Mouse (Mus musculus) embryonic facial prominence, embryonic 13.5 days (tissue): ENCODE measurements around the gene Cabcoco1. TPM values are rescaled to one million over a fixed set of nuclear protein-coding genes. Genes with fewer than 3 reads are reported as not detected.
A peak's percentile ranks its signal among the peaks of the same experiment; 100 is the strongest.

ENCODE experiments used
- ATAC-seq: fragments of 200-750 bp; cut with Nextera tagmentation; 2 replicates; pipeline ENCODE4 v1.8.0; 2017; ENCODE audit warnings: low read depth; ENCODE audit not compliant: insufficient number of reproducible peaks, insufficient read depth, low FRiP score, low TSS enrichment
- H3K27ac ChIP-seq: fragments of 300-500 bp; sonication (generic); 2 replicates; pipeline ENCODE4 v1.5.1; 2015; ENCODE audit warnings: moderate library complexity, mild to moderate bottlenecking, inconsistent platforms
- H3K27me3 ChIP-seq: fragments of 300-500 bp; sonication (generic); 2 replicates; pipeline ENCODE4 v1.6.1; 2015; ENCODE audit warnings: mild to moderate bottlenecking, inconsistent platforms
- H3K36me3 ChIP-seq: fragments of 300-500 bp; sonication (generic); 2 replicates; pipeline ENCODE4 v1.6.1; 2015; ENCODE audit warnings: mild to moderate bottlenecking, inconsistent platforms
- H3K4me1 ChIP-seq: fragments of 300-500 bp; sonication (generic); 2 replicates; pipeline ENCODE4 v1.6.1; 2015; ENCODE audit warnings: inconsistent platforms
- H3K4me2 ChIP-seq: fragments of 300-500 bp; sonication (generic); 2 replicates; pipeline ENCODE4 v1.6.1; 2015; ENCODE audit warnings: moderate library complexity, mild to moderate bottlenecking, inconsistent platforms
- H3K4me3 ChIP-seq: fragments of 300-500 bp; sonication (generic); 2 replicates; pipeline ENCODE4 v1.5.1; 2015; ENCODE audit warnings: mild to moderate bottlenecking, inconsistent platforms
- H3K9ac ChIP-seq: fragments of 300-500 bp; sonication (generic); 2 replicates; pipeline ENCODE4 v1.6.1; 2015; ENCODE audit warnings: mild to moderate bottlenecking, inconsistent platforms
- H3K9me3 ChIP-seq: fragments of 300-500 bp; sonication (generic); 2 replicates; pipeline ENCODE4 v1.6.1; 2016; ENCODE audit warnings: inconsistent platforms
- WGBS: fragments of 180-500 bp; shearing (Covaris S2); methylation state at CpG from one replicate; pipeline ENCODE4 v1.1.7; 2015; ENCODE audit warnings: mixed read lengths; 5-methylcytosine and 5-hydroxymethylcytosine counted together
- polyA plus RNA-seq: library from polyadenylated mRNA; unstranded; fragments of >200 nt; fragmentation: Nextera tagmentation; extraction: Ambion mirVana; gene quantifications from 2 replicates; pipeline ENCODE4 v1.2.1, GENCODE M21; 2015

Gene Cabcoco1
- polyA plus RNA-seq, 1 experiment from 2014 or later = 2.1 TPM

- ATAC-seq = no peak
- Histone ChIP-seq H3K9me3 (no peaks in the 10 kb centered on the region), H3K4me3 (no peak overlapping the region), H3K4me1 (peaks cover 31% of the 10 kb centered on the region), H3K36me3 (no peaks in the 10 kb centered on the region), H3K9ac (0 out of 2 replicates have a peak overlapping the region, but pooled peaks have one; percentile 16), H3K27ac (peak overlapping the region; percentile 74), H3K27me3 (no peaks in the 10 kb centered on the region), H3K4me2 (peak overlapping the region; percentile 16)
- WGBS = 39% methylated on average over 15 of the region's 15 CpGs
Measured at GRCm38 (mm10) chr10:68445876-68446796, 95.6 kb downstream of the Cabcoco1 start.

DNA sequence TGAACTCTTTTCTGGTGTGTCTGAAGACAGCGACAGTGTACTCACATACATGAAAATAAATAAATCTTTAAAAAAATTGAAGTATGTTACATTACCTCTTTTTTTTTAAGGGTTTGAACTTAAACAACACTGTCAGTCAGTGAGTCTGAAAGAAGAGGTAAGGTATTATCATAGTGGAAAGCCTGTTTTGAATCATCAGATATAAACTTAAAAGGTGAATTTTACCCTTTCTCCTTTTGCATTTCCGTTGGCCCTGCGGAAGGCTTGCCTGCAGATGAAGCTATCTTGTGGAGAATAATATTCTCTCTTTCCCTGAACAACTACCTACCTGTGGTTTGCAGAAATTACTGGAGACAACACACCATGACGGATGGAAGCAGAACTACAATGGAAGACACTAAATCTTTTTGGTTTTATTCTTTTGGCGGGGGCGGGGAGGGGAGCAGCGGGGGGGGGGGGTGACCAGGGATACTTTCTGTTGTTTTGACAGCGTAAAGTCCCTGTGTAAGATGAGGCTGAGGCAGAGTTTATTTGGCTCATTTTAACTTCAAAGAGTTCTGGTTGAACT is 96.4 kb downstream of the Cabcoco1 start:
- Histone ChIP-seq H3K36me3 (no peaks in the 10 kb centered on the region), H3K9ac (0 out of 2 replicates have a peak overlapping the region, but pooled peaks have one; percentile 16), H3K4me1 (peaks cover 35% of the 10 kb centered on the region), H3K27ac (0 out of 2 replicates have a peak overlapping the region, but pooled peaks have one; percentile 74), H3K4me2 (peak overlapping the region; percentile 16), H3K4me3 (no peak overlapping the region), H3K9me3 (no peaks in the 10 kb centered on the region), H3K27me3 (no peaks in the 10 kb centered on the region)
- 43% methylated on average over 8 of the region's 8 CpGs for WGBS
- ATAC-seq = no peak

DNA sequence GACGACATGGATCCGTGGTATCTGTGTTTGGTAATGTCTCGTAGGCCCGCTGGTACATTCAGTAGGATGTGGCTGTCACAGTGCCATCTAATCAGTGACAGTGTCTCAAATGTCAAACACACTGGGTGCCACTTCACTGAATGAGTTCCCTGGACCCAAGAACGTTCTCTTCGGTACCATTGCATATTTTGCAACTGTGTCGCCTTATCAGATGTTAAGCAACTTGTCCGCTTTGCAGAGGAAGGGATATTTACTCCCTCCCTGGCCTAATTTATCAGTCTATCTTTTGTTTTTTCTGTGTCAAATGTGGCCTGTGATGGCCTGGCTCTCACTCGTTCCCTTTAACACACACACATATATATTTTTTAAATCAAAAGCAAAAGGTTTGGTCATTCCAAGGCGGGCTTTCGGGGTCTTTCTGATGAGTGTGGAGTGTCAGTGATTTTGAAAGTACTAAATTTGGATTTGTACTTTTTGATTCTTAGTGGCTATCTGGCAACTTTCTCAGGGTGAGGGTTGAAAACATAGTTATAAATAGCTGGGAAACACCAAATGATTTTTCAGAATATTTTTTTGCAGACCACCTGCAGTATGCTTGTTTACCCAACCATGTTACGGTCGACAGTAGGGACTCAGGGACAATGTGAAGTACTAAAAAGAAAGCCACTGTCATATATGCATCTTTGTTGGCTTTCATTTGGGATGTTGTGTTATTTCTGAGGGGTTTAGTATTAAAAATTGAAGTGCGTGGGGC is 97.2 kb downstream of the Cabcoco1 start:
- WGBS = 83% methylated on average over 14 of the region's 14 CpGs
- H3K9me3 ChIP-seq = no peaks in the 10 kb centered on the region
- no peaks in the 10 kb centered on the region for H3K36me3 ChIP-seq
- no peak overlapping the region for H3K4me3 ChIP-seq
- H3K4me1 ChIP-seq = peaks cover 42% of the 10 kb centered on the region
- H3K27ac ChIP-seq = no peak overlapping the region
- H3K4me2 ChIP-seq = no peak overlapping the region
- H3K27me3 ChIP-seq = no peaks in the 10 kb centered on the region
- ATAC-seq = no peak
- no peak overlapping the region for H3K9ac ChIP-seq

DNA sequence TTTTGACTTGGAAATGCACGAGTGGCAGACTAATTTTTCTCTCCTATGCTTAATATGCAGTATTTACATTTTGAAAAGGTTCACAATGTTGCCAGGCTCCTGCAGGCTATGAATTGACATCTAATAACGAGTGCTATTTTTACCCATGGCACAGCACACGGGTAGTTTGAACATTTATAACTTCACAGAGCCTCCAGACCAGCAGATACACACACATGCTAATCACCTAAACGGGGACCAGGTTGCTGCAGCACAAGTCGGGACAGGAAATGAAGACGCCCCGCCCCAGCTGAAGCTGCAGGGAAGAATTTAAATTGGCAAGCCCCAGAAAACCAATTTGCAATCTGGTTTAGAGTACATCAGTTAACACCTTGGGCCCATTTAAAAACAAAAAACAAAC is 98.6 kb downstream of the Cabcoco1 start:
- Histone ChIP-seq H3K27ac (peak overlapping the region; percentile 73), H3K4me2 (peak overlapping the region; percentile 37), H3K9me3 (no peaks in the 10 kb centered on the region), H3K27me3 (no peaks in the 10 kb centered on the region), H3K36me3 (no peaks in the 10 kb centered on the region), H3K9ac (no peak overlapping the region), H3K4me3 (no peak overlapping the region), H3K4me1 (peaks cover 48% of the 10 kb centered on the region)
- 11% methylated on average over 7 of the region's 7 CpGs for WGBS
- no peak for ATAC-seq

GRCm38 (mm10) chr10:68442713-68443112 is 99.0 kb downstream of the Cabcoco1 start:
- H3K4me1 ChIP-seq = peaks cover 48% of the 10 kb centered on the region
- WGBS = 7% methylated on average over 3 of the region's 3 CpGs
- peak overlapping the region; percentile 73 for H3K27ac ChIP-seq
- no peaks in the 10 kb centered on the region for H3K27me3 ChIP-seq
- H3K4me2 ChIP-seq = peak overlapping the region; percentile 37
- no peaks in the 10 kb centered on the region for H3K9me3 ChIP-seq
- no peak overlapping the region for H3K9ac ChIP-seq
- no peak for ATAC-seq
- no peaks in the 10 kb centered on the region for H3K36me3 ChIP-seq
- no peak overlapping the region for H3K4me3 ChIP-seq

DNA sequence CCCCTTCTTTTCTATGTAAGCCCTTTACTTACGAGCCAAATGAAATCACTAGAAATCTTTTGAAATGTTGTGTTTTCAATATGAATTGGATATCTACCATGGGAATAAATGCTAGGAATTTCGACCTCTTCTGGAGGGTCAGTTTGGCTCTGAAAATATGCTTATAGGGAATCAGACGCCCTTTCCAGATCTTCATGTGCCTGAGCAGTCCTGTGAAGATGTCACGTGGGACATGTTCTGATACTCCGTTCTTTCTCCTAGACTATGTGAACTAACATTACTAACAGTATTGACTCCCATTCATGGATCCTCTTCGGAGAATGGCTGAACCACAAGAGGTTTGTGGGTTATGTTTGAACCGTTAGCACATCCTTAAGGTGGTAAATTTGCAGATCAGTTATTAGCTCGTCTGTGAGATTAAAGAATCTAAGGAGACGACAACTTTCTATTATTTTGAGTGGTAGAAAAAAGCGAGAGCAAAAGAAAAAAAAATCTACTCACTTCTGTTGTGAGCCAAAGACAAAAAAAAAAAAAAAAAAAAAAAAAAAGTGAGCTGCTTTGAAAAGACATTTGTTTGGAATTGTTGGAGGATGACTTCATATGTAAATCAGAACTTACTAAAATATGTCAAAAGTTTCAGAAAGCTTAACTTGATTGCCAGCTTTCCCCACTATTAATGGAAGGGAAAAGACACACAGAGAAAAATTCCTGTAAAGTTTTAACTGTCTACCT is 99.6 kb downstream of the Cabcoco1 start:
- Histone ChIP-seq H3K9me3 (no peaks in the 10 kb centered on the region), H3K27ac (peak overlapping the region; percentile 73), H3K4me1 (peaks cover 48% of the 10 kb centered on the region)

GRCm38 (mm10) chr10:68440515-68440914 is 101.2 kb downstream of the Cabcoco1 start:
- ATAC-seq = 0 out of 2 replicates have a peak, but pooled peaks have one; percentile 45

More for the DNA sequence above, 99.6 kb downstream of the Cabcoco1 start:
- H3K4me3 ChIP-seq = no peak overlapping the region
- ATAC-seq = no peak
- 0 out of 2 replicates have a peak overlapping the region, but pooled peaks have one; percentile 37 for H3K4me2 ChIP-seq
- WGBS = 33% methylated on average over 10 of the region's 10 CpGs
- H3K9ac ChIP-seq = no peak overlapping the region
- H3K27me3 ChIP-seq = no peaks in the 10 kb centered on the region
- H3K36me3 ChIP-seq = no peaks in the 10 kb centered on the region

DNA sequence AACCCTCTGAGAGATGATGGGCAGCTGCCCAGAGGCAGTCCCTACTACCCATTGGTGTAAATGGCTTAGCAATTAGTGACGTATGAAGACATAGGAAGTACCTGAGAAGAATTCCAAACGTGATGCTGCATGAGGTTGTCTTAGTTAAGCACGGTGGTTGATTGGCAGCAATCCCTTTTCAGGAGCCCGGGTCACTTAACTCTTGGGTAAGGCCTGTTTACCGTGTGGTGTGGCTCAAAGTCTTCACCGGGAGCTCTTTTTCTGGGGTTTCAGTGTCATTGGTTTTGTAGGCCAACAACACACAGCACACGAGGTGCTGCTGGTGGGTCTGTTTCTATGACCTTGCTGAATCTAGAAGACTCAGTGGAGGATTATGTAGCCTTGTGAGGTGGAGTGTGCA is 105.9 kb downstream of the Cabcoco1 start:
- 67% methylated on average over 7 of the region's 7 CpGs for WGBS
- Histone ChIP-seq H3K9me3 (no peaks in the 10 kb centered on the region), H3K4me1 (peaks cover 38% of the 10 kb centered on the region), H3K27me3 (no peaks in the 10 kb centered on the region), H3K4me3 (no peak overlapping the region), H3K4me2 (no peak overlapping the region), H3K27ac (peak overlapping the region; percentile 80), H3K9ac (no peak overlapping the region), H3K36me3 (no peaks in the 10 kb centered on the region)
- no peak for ATAC-seq

More at GRCm38 (mm10) chr10:68440515-68440914, 101.2 kb downstream of the Cabcoco1 start:
- no peak overlapping the region for H3K9ac ChIP-seq
- no peaks in the 10 kb centered on the region for H3K36me3 ChIP-seq
- peaks cover 42% of the 10 kb centered on the region for H3K4me1 ChIP-seq
- no peaks in the 10 kb centered on the region for H3K9me3 ChIP-seq
- H3K27ac ChIP-seq = peak overlapping the region; percentile 83
- H3K4me2 ChIP-seq = no peak overlapping the region
- no peaks in the 10 kb centered on the region for H3K27me3 ChIP-seq
- no peak overlapping the region for H3K4me3 ChIP-seq
- WGBS = 27% methylated on average over 8 of the region's 8 CpGs

- H3K9me3 ChIP-seq = no peaks in the 10 kb centered on the region
- WGBS = 19% methylated on average over 13 of the region's 13 CpGs
- H3K9ac ChIP-seq = no peak overlapping the region
- H3K27me3 ChIP-seq = no peaks in the 10 kb centered on the region
- H3K27ac ChIP-seq = peak overlapping the region; percentile 80
- peaks cover 34% of the 10 kb centered on the region for H3K4me1 ChIP-seq
- ATAC-seq = 0 out of 2 replicates have a peak, but pooled peaks have one; percentile 23
- H3K36me3 ChIP-seq = no peaks in the 10 kb centered on the region
- peak overlapping the region; percentile 30 for H3K4me2 ChIP-seq
- no peak overlapping the region for H3K4me3 ChIP-seq
Measured at GRCm38 (mm10) chr10:68435001-68435560, 106.6 kb downstream of the Cabcoco1 start.

DNA sequence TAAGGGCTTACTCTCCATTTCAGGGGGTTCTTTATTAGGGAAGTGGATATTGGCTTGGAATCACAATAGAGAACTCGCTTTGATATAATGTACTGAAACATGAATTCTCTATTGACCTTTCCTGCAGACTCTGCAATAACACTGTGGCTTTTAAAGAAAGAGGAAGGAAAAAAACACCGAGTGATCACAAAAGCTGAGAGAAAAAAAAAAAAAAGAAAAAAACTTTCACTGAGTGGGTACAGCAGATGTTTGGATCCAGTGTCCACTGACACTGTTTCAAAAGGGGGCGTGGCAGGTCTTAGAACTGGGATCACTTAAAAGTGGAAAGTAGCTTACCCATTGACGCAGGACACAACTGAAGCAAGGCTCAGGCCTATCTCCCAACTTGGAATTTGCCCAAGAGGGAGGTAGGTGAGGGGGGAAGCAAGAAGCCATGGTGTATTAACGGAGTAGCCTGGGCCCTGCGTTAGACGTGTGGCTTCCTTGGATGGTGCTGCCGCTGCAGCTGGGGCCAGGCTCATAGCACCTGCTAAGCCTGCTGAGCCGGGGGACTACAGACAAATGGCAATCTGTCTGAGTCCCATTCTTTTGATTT is 107.6 kb downstream of the Cabcoco1 start:
- 58% methylated on average over 9 of the region's 9 CpGs for WGBS
- H3K27me3 ChIP-seq = no peaks in the 10 kb centered on the region
- H3K27ac ChIP-seq = peak overlapping the region; percentile 80
- peaks cover 25% of the 10 kb centered on the region for H3K4me1 ChIP-seq
- no peaks in the 10 kb centered on the region for H3K36me3 ChIP-seq
- no peak for ATAC-seq
- no peak overlapping the region for H3K9ac ChIP-seq
- H3K4me3 ChIP-seq = no peak overlapping the region
- H3K9me3 ChIP-seq = no peaks in the 10 kb centered on the region
- peak overlapping the region; percentile 30; the same call in 1 of the 2 replicates for H3K4me2 ChIP-seq
